Mouse (Mus musculus): ENCODE results near the gene Timm9.

GRCm38 (mm10) chr12:71157974-71158373 is 21.5 kb upstream of the Timm9 start:
- TF ChIP-seq CTCF (IDR thresholded peaks at IDR 0.05) (no peak), EP300 (IDR thresholded peaks at IDR 0.05) (0 out of 2 replicates have a peak, but pooled peaks have one; percentile 27)
